Mouse (Mus musculus): ENCODE data around the gene Fat4. TPM values are rescaled to one million over a fixed set of nuclear protein-coding genes. Genes with fewer than 3 reads are reported as not detected.

The Fat4 gene
- total and polyA plus RNA-seq, 3 experiments, result not detected

DNA sequence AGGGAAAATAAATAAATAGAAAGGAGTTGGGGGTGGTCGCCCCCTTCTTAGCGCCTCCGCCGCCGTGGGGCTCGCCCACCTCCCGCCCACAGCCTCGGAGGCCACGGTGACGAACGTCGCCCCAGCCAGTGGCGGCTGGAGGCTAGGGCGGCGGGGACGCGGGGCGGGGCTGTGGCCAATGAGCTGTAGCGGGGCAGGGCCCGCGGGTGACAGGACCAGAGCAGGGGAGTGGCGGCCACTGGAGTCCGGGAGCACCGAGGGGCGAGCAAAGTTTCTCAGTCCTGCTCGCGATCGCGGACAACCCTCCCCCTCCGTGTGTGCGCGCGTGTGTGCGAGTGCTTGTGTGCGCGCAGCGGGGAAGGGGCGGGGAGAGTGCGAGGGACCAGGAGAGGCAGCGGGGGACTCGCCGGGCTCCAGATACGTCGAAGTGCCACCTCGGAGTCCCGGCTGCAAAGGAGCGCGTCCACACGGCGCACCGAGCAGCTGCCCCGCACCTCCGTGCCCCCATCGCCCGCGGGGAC is 1.2 kb upstream of the Fat4 start:
- no peaks in the 10 kb centered on the region for H3K79me2 ChIP-seq (replicated peaks; ENCODE audit: control insufficient read depth, extremely low read depth, insufficient read depth, poor library complexity, severe bottlenecking)
- no peak overlapping the region for H3K4me2 ChIP-seq (ENCODE audit: insufficient read depth, low read depth, poor library complexity, severe bottlenecking)
- in situ Hi-C loops (cut with MboI; ENCODE audit: low pct_ligation_motif_present, low pct_unique_long_range_greater_than_20kb, low sequenced_read_pairs), result loop anchor here (25.0 kb wide), 2 partner anchors 927 to 1527 kb away; no protein-coding TSS in a partner anchor
- H3K4me3 ChIP-seq (replicated peaks in 1 of 3; ENCODE audit: low read depth in 2 of 3, low read length in 2 of 3, poor library complexity in 1 of 3), result no peak overlapping the region
- DNase-seq (ENCODE audit: extremely low read depth), result no peak
- TF ChIP-seq CHD1 (IDR thresholded peaks at IDR 0.05; ENCODE audit: low read depth, low read length) (no peak), GABPA (IDR thresholded peaks at IDR 0.05; ENCODE audit: insufficient replicate concordance, low read depth, low read length) (no peak), MAFK (IDR thresholded peaks at IDR 0.05; ENCODE audit: insufficient replicate concordance, low read length) (no peak), POLR2A (IDR thresholded peaks at IDR 0.05; ENCODE audit: low read depth, low read length) (no peak), ZNF384 (IDR thresholded peaks at IDR 0.05; ENCODE audit: low read depth, low read length) (no peak), TBP (conservative IDR thresholded peaks at IDR 0.05; ENCODE audit: low read depth, low read length) (no peak), TCF12 (IDR thresholded peaks at IDR 0.05; ENCODE audit: low read depth, low read length) (no peak), USF2 (conservative IDR thresholded peaks at IDR 0.05; ENCODE audit: low read depth, low read length) (no peak), BHLHE40 (IDR thresholded peaks at IDR 0.05; ENCODE audit: low read depth, low read length) (no peak), CTCF (conservative IDR thresholded peaks at IDR 0.05 in 1 of 2, IDR thresholded peaks at IDR 0.05 in 1 of 2; ENCODE audit: low read depth in 2 of 2, low read length in 2 of 2) (no peak), KAT2A (IDR thresholded peaks at IDR 0.05; ENCODE audit: insufficient replicate concordance, low read length) (no peak), MAZ (IDR thresholded peaks at IDR 0.05; ENCODE audit: low read depth, low read length) (no peak), JUND (conservative IDR thresholded peaks at IDR 0.05; ENCODE audit: low read depth, low read length) (no peak), POLR2AphosphoS2 (IDR thresholded peaks at IDR 0.05; ENCODE audit: low read depth, low read length) (no peak), RCOR1 (conservative IDR thresholded peaks at IDR 0.05; ENCODE audit: low read depth, low read length) (no peak), MEF2A (IDR thresholded peaks at IDR 0.05; ENCODE audit: borderline replicate concordance, low read depth, low read length) (no peak), NELFE (IDR thresholded peaks at IDR 0.05; ENCODE audit: low read depth, low read length) (no peak), RAD21 (IDR thresholded peaks at IDR 0.05; ENCODE audit: low read depth, low read length) (no peak), IRF4 (IDR thresholded peaks at IDR 0.05; ENCODE audit: low read depth, low read length) (no peak), ETS1 (conservative IDR thresholded peaks at IDR 0.05; ENCODE audit: low read depth, low read length) (no peak)
- no peak overlapping the region for H3K27ac ChIP-seq (ENCODE audit: insufficient read depth, low read depth)
- H3K9me3 ChIP-seq (replicated peaks; ENCODE audit: low read length), result peaks cover 35% of the 10 kb centered on the region
- H3K9ac ChIP-seq (ENCODE audit: insufficient read depth, low read depth), result no peak overlapping the region
- no peaks in the 10 kb centered on the region for H3K36me3 ChIP-seq (replicated peaks in 1 of 2; ENCODE audit: control insufficient read depth in 1 of 2, insufficient read depth in 1 of 2, low read length in 1 of 2)
- peaks cover 0 to 7% of the 10 kb centered on the region in 2 experiments; a peak in 2 of 4 replicates for H3K4me1 ChIP-seq (ENCODE audit: control insufficient read depth in 1 of 2, insufficient read depth in 2 of 2)
- dilution Hi-C loops (cut with MboI; ENCODE audit: extremely low pct_ligation_motif_present, extremely low pct_unique_long_range_greater_than_20kb, low sequenced_read_pairs), result no loop called here
- no peaks in the 10 kb centered on the region for H3K27me3 ChIP-seq (replicated peaks)

All from CH12.LX (cell line).